Mouse (Mus musculus) intestine, embryonic 15.5 days (tissue): Measurements from ENCODE around the gene Gm20388. TPM values are rescaled to one million over a fixed set of nuclear protein-coding genes. Genes with fewer than 3 reads are reported as not detected.

Experiments used
- ATAC-seq: fragments of 200-750 bp; cut with Nextera tagmentation; 2 replicates; pipeline ENCODE4 v1.8.0; 2017; ENCODE audit warnings: moderate TSS enrichment, moderate library complexity
- H3K27ac ChIP-seq: fragments of 300-500 bp; sonication (generic); 2 replicates; pipeline ENCODE4 v1.5.1; 2015; ENCODE audit warnings: mild to moderate bottlenecking, inconsistent platforms
- H3K27me3 ChIP-seq: fragments of 300-500 bp; sonication (generic); replicated peaks from 2 replicates; pipeline ENCODE4 v1.6.1; 2015; ENCODE audit warnings: inconsistent platforms
- H3K36me3 ChIP-seq: fragments of 300-500 bp; sonication (generic); 2 replicates; pipeline ENCODE4 v1.6.1; 2015; ENCODE audit warnings: inconsistent platforms
- H3K4me1 ChIP-seq: fragments of 300-500 bp; sonication (generic); replicated peaks from 2 replicates; pipeline ENCODE4 v1.6.1; 2015; ENCODE audit warnings: inconsistent platforms
- H3K4me2 ChIP-seq: fragments of 300-500 bp; sonication (generic); replicated peaks from 2 replicates; pipeline ENCODE4 v1.6.1; 2015; ENCODE audit warnings: mild to moderate bottlenecking, inconsistent platforms
- H3K4me3 ChIP-seq: fragments of 300-500 bp; sonication (generic); replicated peaks from 2 replicates; pipeline ENCODE4 v1.5.1; 2015; ENCODE audit warnings: inconsistent platforms
- H3K9ac ChIP-seq: fragments of 300-500 bp; sonication (generic); 2 replicates; pipeline ENCODE4 v1.6.1; 2015; ENCODE audit warnings: inconsistent platforms
- H3K9me3 ChIP-seq: fragments of 300-500 bp; sonication (generic); 2 replicates; pipeline ENCODE4 v1.6.1; 2016; ENCODE audit warnings: inconsistent platforms
- WGBS: fragments of 180-500 bp; shearing (Covaris S2); methylation state at CpG from one replicate; pipeline ENCODE4 v1.1.7; 2015; 5-methylcytosine and 5-hydroxymethylcytosine counted together
- polyA plus RNA-seq: library from polyadenylated mRNA; unstranded; fragments of >200 nt; fragmentation: Nextera tagmentation; extraction: Ambion mirVana; gene quantifications from 2 replicates; pipeline ENCODE4 v1.2.1, GENCODE M21; 2015

Gm20388 gene
- polyA plus RNA-seq, 1 experiment from 2014 or later: not detected

DNA sequence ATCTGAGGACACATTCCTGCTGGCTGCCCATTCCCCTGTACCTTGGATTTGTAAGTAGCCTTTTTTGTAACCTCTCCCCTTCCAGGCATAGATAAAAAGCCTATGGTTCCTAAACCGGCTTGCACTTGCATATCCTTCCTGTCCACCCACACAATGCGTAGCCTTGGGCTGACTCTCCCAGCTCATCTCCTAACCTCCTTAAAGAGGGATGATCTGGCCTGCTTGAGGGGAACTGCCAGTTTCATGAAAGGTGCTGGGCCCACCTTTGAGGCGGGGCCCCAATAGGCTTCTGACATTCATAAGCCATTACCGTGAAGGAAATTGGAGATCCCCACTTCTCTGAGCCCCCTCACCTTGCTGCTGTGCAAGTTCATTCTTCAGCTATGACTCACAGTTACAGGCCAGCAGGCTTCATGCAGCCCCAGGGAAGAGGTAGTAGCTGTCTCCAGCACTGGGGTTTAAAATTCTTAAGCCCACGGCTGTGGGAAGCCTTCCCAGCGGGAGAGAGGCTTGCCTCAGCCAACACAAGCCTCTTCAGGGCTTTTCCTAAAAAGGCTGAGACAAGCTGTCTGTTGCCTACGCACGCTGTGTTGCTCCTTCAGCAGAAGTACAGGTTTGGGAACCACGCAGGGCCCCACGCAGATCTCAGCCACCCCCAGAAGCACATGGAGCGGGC is 2551.0 kb downstream of the Gm20388 start:
- Histone ChIP-seq H3K4me3 (no peak overlapping the region), H3K4me2 (peak overlapping the region; percentile 89; the same call in 1 of the 2 replicates), H3K9me3 (no peaks in the 10 kb centered on the region), H3K9ac (no peak overlapping the region), H3K27ac (no peak overlapping the region), H3K4me1 (peaks cover 22% of the 10 kb centered on the region), H3K36me3 (peaks cover 3% of the 10 kb centered on the region; the same call in 1 of the 2 replicates), H3K27me3 (peaks cover 29% of the 10 kb centered on the region)
- 66% methylated on average over 11 of the region's 11 CpGs for WGBS
- no peak for ATAC-seq

DNA sequence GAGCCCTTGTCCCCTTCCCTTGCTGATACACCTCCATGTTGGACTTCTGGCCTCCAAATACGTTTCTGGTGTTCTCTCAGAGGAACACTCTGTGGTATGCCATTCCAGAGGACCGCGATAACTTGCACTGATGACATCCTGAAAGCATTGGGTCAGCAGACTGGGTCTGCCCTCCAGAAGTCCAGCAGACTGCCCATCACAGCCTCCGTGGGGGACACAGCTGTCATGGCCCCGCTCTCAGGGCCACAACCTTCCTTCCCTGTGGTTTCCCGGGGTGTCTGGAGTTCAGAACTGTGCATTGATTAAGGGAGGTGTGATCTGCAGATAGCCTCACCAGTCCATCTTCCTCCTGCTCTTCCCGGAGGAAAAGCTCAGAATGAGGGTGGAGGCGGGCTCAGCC is 2551.9 kb downstream of the Gm20388 start:
- WGBS: 70% methylated on average over 8 of the region's 8 CpGs
- H3K4me1 ChIP-seq: peaks cover 22% of the 10 kb centered on the region
- no peak overlapping the region for H3K4me3 ChIP-seq
- ATAC-seq: no peak
- H3K9me3 ChIP-seq: no peaks in the 10 kb centered on the region
- H3K36me3 ChIP-seq: peaks cover 10% of the 10 kb centered on the region
- H3K27me3 ChIP-seq: peaks cover 29% of the 10 kb centered on the region
- H3K27ac ChIP-seq: no peak overlapping the region
- no peak overlapping the region for H3K9ac ChIP-seq
- no peak overlapping the region for H3K4me2 ChIP-seq

DNA sequence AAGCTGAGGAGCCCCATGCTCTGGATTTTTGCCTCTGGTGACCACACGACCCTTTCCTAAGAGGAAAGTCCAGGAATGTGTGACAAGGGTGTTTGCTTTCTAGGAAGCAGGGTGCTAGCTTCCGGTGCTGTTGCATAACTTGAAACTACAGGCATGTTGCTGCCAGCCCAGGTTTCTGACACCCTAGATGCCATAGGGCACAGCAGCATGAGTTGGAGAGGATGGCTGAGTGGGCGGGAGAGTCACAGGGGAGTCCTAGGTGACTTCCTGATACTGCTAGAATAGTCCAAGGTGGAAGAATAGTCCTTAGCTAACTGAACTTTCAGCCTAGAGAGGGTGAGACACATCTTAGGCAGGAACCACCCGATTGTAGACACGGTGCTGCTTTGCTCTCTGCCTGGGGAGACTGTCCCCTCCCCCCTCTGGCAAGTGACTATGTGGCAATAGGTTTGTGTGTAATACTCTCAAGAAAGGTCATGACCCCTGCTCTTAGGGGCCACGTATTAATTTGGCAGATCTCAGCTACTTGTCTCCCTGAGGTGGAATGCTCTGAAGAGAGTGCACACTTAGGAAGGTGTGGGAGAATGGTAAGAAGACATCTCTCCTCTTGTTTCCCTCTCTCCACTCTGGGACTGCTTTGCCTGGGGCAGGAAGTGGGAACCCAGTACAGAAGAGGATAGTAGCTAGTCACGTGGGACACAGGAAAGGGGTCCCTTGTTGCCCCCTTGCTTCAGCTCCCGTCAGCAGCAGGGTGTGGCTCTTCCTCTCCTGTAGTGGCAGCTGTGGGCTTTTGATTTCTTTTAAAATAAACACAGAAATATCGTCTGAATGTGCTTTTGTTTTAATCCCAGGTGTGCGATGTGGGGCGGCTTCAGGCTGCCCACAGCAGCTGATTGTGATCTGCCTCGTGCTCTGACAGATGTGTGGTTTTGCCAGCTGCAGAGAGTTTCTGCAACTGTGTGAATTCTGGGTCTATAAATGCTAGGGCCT is 2553.3 kb downstream of the Gm20388 start:
- Histone ChIP-seq H3K4me1 (peaks cover 22% of the 10 kb centered on the region), H3K27ac (no peak overlapping the region), H3K9ac (no peak overlapping the region), H3K36me3 (peaks cover 15% of the 10 kb centered on the region), H3K4me3 (no peak overlapping the region), H3K9me3 (no peaks in the 10 kb centered on the region), H3K27me3 (peaks cover 26% of the 10 kb centered on the region), H3K4me2 (no peak overlapping the region)
- WGBS: 44% methylated on average over 12 of the region's 12 CpGs
- ATAC-seq: no peak

DNA sequence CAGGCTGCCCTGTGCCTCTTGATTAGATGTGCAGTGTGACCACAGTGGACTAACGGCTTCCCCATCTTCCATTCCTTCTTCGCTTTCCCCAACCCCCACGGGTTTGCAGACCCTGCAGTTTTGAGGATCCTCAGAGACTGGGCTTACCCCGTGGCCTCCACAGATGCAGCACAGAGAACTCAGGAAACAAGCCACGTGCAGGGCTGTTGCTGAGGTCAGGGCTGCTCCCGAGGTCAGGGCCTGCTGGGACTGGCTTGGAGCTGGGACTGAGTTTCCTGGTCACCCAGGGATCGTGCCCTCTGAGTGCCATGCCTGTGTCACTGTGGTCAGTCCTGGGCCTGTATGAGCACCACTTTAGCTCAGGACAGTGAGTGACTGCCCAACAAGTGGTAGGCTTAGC is 2554.3 kb downstream of the Gm20388 start:
- Histone ChIP-seq H3K27me3 (peaks cover 19% of the 10 kb centered on the region), H3K9me3 (no peaks in the 10 kb centered on the region), H3K4me2 (no peak overlapping the region), H3K36me3 (peaks cover 15% of the 10 kb centered on the region), H3K27ac (no peak overlapping the region), H3K4me1 (peaks cover 20% of the 10 kb centered on the region), H3K9ac (no peak overlapping the region), H3K4me3 (no peak overlapping the region)
- 79% methylated on average over 7 of the region's 7 CpGs for WGBS
- no peak for ATAC-seq

DNA sequence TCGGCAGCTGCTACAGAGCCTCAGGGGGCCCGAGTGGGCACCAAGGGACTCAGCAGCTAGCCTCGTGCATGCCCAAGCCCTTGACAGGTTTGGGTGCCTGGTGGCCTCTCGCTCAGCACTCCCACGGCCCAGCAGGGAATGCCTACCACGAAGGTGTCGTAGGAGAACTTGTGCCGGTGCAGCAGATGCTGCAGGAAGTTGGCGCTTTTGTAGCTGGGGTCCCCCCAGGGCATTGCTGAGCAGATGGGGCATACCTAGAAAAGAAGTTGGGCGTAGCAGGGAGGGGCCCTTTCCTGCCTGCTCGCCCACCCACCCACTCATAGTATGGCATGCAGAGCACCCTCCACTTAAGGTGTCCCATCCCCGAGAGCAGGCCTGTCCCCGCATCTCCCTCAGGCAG is 2557.2 kb downstream of the Gm20388 start:
- 89% methylated on average over 13 of the region's 13 CpGs for WGBS
- Histone ChIP-seq H3K9ac (no peak overlapping the region), H3K27ac (no peak overlapping the region), H3K4me2 (no peak overlapping the region), H3K4me3 (no peak overlapping the region), H3K36me3 (peaks cover 15% of the 10 kb centered on the region), H3K9me3 (no peaks in the 10 kb centered on the region), H3K27me3 (peaks cover under 1% of the 10 kb centered on the region; the same call in 1 of the 2 replicates), H3K4me1 (no peaks in the 10 kb centered on the region)
- no peak for ATAC-seq

DNA sequence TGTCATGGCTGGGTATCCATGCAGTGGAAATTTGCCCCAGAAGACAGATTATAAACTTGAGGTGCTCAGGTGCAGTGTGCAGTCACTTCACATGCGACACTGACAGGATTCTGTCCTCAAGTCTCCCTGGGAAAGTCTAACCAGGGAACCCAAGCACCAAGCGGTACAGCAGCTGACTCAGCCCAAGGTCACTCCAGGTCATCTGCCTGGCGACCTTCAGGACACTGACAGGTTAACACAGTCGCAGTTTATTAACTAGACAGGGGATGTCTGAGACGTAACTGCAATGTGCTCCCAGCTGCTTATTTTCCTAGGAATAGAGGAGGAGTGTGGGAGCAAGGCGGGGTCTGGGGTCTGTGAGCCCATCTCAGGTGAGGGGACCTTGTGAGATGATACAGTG is 2558.8 kb downstream of the Gm20388 start:
- Histone ChIP-seq H3K4me1 (no peaks in the 10 kb centered on the region; the same call in none of the 2 replicates), H3K27ac (no peak overlapping the region), H3K4me3 (no peak overlapping the region), H3K36me3 (peaks cover 15% of the 10 kb centered on the region), H3K9ac (no peak overlapping the region), H3K9me3 (no peaks in the 10 kb centered on the region), H3K27me3 (no peaks in the 10 kb centered on the region), H3K4me2 (no peak overlapping the region)
- 73% methylated on average over 6 of the region's 6 CpGs for WGBS
- ATAC-seq: no peak

DNA sequence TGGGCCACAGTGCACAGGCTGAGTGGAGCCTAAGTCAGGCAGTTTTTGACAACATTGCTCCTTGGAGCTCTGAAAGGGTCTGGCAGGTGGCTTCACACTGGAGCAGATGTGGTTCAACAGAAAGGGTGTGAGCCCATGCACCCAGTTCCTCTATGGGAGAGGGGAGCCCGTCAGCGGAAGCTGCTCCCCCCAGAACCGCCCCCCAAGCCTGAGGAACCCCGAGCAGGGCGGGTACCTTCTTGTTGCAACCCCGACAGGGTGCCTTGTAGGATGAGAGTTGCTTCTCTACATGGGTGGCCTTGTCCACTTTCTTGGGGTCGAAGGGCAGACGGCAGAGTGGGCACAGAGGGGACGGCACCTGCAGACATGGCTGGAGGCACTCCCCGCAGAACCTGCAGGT is 2559.3 kb downstream of the Gm20388 start:
- no peak overlapping the region for H3K9ac ChIP-seq
- H3K4me1 ChIP-seq: peaks cover 3% of the 10 kb centered on the region
- no peak for ATAC-seq
- WGBS: 81% methylated on average over 10 of the region's 10 CpGs
- no peaks in the 10 kb centered on the region for H3K27me3 ChIP-seq
- H3K27ac ChIP-seq: no peak overlapping the region
- H3K9me3 ChIP-seq: no peaks in the 10 kb centered on the region
- H3K4me2 ChIP-seq: no peak overlapping the region
- no peak overlapping the region for H3K4me3 ChIP-seq
- peaks cover 15% of the 10 kb centered on the region for H3K36me3 ChIP-seq

DNA sequence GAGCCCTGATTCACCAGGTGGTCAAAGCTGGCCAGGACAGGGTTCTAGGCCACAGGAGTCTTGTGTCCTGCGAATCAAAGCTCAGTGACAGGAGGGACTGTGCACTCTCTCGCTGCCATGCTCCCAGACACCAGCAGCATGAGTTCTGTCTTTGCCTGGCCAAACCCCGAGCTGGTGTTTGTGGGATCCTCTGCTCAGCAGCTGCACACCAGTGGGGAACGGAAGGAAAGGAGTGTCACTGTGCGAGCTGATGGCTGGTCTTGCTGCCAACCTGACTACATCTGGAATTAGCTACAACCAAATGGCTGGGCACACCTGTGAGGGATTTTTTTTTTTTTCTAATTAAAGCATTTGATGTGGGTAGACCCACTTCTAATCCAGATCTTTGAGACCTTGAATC is 2560.1 kb downstream of the Gm20388 start:
- Histone ChIP-seq H3K4me3 (no peak overlapping the region), H3K4me2 (no peak overlapping the region), H3K27ac (no peak overlapping the region), H3K9ac (no peak overlapping the region), H3K36me3 (peaks cover 14% of the 10 kb centered on the region), H3K27me3 (no peaks in the 10 kb centered on the region), H3K4me1 (peaks cover 5% of the 10 kb centered on the region), H3K9me3 (no peaks in the 10 kb centered on the region)
- 77% methylated on average over 5 of the region's 5 CpGs for WGBS
- ATAC-seq: no peak

DNA sequence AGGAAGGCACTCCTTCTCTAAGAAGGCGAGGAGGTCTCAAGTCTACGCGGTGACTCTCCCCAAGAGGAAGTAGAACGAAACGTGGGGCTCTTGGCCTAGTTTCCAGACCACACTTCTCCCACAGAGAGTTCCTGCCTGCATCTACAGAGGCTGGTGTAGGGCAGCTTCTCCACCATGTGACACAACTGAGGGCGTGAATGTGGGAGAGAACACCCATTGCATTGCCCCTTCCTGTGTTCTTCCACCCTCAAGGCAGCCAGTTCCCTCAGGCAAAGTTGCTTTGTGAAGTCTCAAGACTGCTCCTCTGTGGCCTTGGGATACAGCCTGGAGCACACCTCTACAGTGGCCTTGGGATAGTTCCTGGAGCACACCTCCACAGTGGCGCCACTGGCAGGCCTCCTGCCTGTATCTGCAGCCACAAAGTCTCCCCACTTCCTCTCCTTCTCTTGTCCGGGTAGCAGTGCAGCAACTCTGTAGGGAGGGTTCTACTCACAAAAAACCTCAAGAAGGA is 2563.3 kb downstream of the Gm20388 start:
- no peak for ATAC-seq
- 84% methylated on average over 8 of the region's 8 CpGs for WGBS
- H3K27ac ChIP-seq: no peak overlapping the region
- H3K9me3 ChIP-seq: no peaks in the 10 kb centered on the region
- H3K4me1 ChIP-seq: peaks cover 12% of the 10 kb centered on the region
- 0 out of 2 replicates have a peak, but pooled peaks cover 3% of the 10 kb centered on the region for H3K36me3 ChIP-seq
- no peak overlapping the region for H3K4me3 ChIP-seq
- no peak overlapping the region for H3K4me2 ChIP-seq
- H3K27me3 ChIP-seq: no peaks in the 10 kb centered on the region
- H3K9ac ChIP-seq: no peak overlapping the region

DNA sequence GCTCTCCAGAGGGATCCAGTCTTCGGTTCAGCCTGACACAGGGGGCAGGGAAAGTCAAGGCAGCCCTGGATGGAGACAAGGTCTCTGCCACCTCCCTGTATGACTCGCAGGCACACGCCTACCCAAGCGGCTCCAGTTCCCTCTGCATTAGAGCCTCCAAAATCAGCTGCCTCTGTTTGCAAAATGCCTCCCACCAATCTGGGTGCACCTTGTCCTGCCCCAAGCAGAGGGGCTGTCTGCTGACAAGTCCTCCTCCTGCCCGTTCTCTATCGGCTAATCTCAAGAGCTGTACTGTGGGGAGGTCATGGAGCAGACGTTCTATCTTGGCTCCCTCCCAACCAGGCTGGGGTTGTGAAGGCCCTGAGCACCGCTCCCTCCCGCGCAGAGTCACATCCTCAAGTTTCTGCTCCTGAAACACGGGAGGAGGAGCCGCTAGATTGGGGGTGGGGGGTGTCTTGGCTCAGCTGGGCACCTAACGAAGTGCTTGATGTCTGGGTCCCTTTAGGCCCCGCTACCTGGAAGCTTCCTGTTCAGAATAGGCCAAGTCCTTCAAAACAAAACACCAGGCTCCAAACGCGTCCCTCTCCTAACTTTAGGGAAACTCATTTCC is 2564.4 kb downstream of the Gm20388 start:
- H3K9me3 ChIP-seq: no peaks in the 10 kb centered on the region
- H3K4me3 ChIP-seq: peak overlapping the region; percentile 100
- ATAC-seq: 0 out of 2 replicates have a peak, but pooled peaks have one; percentile 18
- H3K4me1 ChIP-seq: peaks cover 12% of the 10 kb centered on the region
- H3K36me3 ChIP-seq: peaks cover 11% of the 10 kb centered on the region; the same call in 1 of the 2 replicates
- peak overlapping the region; percentile 96 for H3K9ac ChIP-seq
- no peaks in the 10 kb centered on the region for H3K27me3 ChIP-seq
- WGBS: 7% methylated on average over 16 of the region's 16 CpGs
- H3K27ac ChIP-seq: no peak overlapping the region; the same call in 1 of the 2 replicates
- H3K4me2 ChIP-seq: peak overlapping the region; percentile 88

DNA sequence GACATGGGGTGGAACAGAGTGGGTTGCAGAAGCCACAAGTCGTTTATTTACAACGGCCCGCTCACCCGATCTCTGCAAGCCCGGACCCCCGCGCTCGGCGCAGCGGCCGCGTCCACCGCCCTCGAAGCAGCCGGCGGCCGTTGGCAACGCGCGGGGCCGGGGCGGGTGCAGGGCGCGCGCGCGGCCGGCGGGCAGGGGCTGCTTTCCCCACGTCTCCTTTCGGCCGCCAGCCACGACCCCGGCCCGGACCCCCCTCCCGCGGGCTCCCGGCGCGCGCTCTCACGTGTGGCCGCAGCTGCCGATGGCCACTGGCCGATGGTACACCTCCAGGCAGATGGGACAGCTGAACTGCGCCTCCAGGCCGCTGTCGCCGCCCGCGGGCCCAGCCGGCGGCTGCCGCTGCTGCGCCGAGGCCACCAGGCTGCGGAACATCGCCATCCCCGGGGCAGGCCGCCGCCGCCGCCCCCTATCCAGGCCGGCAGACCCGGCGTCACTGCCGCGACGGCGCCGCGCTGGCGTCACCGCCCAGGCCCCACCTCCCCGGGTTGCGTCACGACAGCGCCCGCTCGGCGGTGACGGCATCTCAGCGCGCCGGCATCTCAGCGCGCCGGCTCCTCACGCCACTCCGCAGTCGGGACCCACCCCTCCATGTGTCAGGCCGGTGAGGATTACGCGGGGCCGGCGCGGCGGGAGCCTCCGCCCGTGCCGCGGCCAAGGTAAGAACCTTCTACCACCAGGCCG is 2565.1 kb downstream of the Gm20388 start, which contains the start of the genes Rnf166 and Ctu2:
TSS of gene Rnf166 (minus strand) at position 485 of the 741 bp plus-strand sequence.
TSS of gene Ctu2 (plus strand) at position 564 of the 741 bp plus-strand sequence.
- ATAC-seq: peak; percentile 97
- H3K4me3 ChIP-seq: peak within 1 kb of the TSS; percentile 100
- peaks cover 13% of the 10 kb centered on the region for H3K36me3 ChIP-seq
- peaks cover 12% of the 10 kb centered on the region for H3K4me1 ChIP-seq
- peak within 1 kb of the TSS; percentile 88 for H3K4me2 ChIP-seq
- WGBS: under 1% methylated on average over 97 of the region's 103 CpGs
- H3K9ac ChIP-seq: peak within 1 kb of the TSS; percentile 96
- no peaks in the 10 kb centered on the region for H3K9me3 ChIP-seq
- H3K27me3 ChIP-seq: no peaks in the 10 kb centered on the region
- H3K27ac ChIP-seq: peak within 1 kb of the TSS; percentile 77
